Mouse (Mus musculus) embryo, embryonic 10.5 days (tissue): ENCODE measurements around the gene Plpp3.
"Not testable (repeated sequence)": the region's sequence is repeated elsewhere in the genome, so short reads cannot be mapped to it uniquely, and the experiment has no call there.

Experiments
- DNase-seq: peaks from one replicate; pipeline ENCODE4 v3.0.0-alpha.2; 2015; ENCODE audit warnings: low spot score

The Plpp3 gene

DNA sequence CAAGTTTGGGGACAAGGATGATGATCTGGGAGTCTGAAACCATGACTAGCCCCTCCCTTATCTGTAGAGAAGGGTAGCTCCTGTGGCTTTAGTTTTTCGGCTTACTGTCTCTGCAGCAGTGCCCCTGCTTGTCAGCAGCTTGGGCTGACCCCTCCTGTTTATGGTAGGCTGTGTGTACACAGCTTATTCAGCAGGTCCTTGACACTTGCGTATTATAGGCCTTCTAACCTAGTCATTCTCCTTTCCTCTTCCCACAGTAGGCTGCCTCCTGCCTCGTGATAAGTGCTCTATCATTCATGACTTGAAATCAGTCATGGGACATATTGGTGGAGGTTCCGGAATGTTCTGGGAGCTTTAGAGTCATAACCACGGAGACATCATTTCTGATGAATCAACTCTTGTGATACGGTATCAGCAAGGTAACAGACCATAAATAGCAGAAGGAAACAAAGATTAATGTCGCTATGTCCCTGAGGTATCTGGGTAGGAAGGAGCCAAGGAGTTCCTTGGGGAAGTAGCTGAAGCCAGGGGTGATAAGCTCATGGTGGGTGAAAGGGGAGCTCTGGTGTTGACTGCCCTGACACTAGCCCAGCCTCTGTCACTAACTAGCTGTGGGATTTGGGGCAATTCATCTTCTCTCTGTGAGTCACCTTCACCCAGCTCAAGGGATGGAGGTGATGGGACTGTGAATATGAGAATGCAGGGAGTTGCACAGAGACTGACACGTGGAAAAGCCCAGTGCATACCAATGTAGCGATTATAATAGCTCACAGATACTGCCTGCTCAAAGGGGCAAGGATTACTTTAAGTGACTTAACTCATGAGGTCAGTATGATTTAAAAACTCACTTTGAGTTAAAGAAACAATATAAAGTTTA lies 104.0 kb downstream of the Plpp3 start:
- no peak for DNase-seq

DNA sequence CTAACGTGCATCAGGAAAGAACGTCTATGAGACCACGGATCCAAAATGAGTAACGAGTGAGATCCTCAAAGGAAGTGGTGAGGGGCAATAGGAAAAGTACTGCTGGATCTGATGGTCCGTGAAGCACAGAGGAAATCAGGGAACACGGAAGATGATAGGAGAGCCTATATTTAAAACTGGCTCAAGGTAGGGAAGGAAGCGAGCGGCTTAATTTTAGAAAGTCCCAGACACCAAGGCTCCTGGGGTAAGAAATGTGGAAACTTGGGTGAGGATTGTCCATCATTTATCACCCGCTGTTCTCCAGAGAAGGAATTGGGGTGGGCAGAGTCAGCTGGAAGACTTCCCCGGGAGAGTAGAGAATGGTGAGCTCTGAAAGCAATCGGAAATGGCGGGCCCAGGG lies 105.2 kb downstream of the Plpp3 start:
- DNase-seq = no peak

DNA sequence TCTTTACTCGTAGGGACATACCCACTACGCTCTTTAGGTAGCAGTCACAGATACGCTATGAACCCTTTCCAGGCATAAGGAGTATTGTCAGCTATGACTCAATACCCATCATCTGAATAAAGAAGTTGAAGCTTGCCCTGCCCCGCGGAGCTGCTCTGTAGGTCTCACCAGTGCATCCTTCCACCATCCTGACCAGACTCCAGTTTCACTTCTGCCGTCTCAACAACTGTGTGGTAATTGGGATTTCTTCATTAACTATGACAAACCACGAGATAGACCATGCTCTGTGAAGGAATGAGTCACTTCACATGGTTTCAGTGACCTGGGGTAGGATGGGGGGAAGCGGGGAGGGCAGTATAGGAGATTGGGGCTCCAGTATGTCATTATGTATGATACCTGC lies 106.5 kb downstream of the Plpp3 start:
- no peak for DNase-seq

DNA sequence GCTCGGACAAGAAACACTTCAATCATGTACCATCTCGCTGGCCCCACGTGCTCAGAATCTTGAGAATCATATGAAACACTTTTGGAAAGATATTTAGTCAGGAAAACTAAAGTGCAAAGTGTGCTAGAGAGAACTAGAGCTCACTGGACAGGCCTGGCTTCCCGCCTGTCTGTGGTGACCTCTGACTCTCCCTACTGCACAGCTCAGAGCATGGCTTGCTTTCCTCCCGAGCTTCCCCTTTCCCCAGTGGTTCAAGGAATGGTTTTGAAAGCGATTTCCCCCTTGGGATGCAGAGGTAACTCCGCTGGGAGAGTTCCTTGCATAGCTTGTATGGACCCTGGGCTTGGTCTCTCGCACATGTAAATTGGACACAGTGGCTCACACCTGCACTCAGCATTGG lies 107.9 kb downstream of the Plpp3 start:
- no peak for DNase-seq

DNA sequence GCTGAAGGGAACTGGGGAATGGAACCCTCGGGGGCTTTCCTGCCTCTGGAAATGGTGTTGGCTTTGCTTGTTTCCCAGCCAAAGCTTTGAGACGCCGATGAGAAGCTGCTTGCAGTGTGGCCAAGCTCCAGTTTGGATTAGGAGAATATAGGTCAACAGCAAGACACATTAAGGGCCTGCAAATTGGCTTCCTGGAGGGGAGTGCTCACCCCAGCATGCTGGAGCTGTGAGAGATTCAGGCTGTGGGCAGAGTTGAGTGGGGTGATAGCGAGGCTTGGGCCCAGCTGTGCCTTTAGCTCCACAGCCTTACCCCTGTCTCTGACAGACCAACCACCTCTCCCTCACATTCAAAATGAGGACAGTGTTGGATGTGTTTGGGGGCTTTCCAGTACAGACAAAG lies 108.5 kb downstream of the Plpp3 start:
- DNase-seq = no peak

DNA sequence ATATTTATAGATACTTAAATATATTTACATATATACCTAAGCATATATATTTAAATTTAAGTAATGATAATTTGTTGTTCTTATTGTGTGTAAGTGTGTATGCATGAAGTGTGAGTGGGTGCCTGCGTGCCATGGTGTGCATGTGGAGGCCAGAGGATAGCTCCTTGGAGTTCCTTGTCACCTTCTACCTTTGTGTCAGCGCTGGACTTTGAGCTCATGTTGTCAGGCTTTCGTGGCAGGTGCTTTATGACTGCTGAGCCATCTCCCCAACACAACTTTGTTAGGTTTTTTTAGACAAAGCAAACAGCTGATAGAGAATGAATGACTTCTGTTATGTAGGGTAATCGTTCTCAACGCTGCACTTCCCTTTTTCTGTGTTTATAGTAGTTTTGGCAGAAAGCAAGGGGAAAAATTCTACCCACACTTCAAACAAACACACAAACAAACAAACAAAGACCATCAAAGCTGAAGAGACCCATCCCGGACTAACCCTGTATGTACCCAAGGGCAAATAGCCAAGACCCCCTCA lies 111.1 kb downstream of the Plpp3 start:
- DNase-seq = no peak

DNA sequence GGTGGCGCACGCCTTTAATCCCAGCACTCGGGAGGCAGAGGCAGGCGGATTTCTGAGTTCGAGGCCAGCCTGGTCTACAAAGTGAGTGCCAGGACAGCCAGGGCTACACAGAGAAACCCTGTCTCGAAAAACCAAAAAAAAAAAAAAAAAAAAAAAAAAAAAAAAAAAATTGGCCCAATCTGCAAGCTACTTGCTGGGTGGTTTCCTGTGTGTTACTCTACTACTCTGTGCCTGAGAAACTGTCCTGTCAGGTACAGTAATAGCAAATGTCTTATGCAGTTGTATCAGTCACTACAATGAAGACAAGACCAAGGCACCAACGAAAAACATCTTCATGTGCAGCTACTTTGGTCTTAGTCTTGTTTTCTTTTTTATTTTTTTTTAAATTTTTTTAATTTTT lies 112.3 kb downstream of the Plpp3 start:
- DNase-seq = not testable (repeated sequence)

DNA sequence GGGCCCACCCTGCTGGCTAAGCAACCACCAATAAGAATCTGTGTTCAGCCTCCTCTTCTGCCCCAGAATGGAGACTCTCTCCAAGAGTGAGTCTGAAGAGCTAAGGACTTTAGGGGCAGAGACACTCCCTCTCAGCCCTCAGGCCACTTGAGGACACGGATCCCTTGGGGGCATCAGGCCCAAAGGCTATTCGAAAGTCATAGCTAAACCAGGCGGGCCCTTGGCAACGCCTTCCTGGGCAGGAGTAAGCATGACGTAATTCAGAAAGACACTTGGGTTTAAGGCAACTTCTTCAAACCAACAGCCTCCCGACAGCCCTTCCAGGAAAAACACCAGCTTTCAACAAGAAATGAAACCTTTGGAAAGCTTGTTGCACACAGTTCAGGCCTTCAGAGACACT lies 114.0 kb downstream of the Plpp3 start:
- DNase-seq = no peak

DNA sequence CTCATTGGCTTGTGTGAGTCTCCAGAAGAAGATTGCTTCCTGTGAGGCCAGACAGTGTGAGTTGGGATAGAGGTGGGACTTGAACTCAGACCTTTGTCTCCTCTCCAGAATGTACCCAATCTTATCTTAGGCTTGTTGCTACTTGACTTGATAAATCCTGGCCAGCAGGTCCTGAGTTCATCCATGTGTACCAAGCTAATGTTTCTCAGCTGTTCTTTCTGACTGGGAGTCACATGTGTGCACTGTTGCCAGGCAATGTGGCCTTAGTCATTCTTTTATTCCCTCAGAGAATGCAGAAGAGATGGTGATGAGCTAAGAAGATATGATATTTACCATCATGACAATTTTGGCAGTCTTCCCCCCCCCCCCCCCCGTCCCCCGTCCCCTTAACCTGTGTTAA lies 115.9 kb downstream of the Plpp3 start:
- DNase-seq = no peak

DNA sequence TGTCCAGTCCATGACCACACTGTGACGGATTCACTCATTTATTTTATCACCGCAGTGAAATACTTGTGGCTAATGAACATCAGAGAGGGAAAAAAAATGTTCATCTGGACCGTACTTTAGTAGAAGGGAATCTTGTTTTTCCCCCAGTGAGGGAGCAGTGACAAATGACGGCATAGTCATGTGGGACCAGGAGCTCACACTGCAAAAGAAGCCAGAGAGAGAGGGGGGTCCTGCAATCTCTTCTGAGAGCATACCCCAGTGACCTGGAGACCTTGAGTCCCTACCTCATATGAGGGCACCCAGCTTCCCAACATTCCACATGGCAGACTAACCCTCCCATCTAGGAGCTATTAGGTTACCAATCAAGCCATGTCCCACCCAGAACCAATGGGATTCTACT lies 116.3 kb downstream of the Plpp3 start:
- DNase-seq = no peak

DNA sequence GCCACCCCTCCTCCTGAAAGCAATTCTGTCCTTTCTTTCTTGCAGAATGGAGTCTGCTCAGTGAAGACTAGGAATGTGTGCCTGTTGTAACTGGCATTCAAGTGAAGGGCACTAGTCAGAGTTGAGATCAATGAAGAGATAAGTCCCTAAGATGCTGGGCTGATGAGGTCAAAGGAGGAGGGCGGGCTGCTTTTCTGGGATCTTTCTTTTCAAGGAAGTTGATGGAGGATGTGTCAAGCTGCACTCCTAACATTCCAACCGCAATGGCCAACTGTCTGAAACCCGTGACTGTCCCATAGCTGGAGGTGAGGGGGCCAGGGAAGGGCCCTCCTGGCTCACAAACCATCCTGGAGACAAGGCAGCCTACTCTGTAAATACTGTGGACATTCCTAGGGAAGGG lies 118.5 kb downstream of the Plpp3 start:
- peak; percentile 35 for DNase-seq

DNA sequence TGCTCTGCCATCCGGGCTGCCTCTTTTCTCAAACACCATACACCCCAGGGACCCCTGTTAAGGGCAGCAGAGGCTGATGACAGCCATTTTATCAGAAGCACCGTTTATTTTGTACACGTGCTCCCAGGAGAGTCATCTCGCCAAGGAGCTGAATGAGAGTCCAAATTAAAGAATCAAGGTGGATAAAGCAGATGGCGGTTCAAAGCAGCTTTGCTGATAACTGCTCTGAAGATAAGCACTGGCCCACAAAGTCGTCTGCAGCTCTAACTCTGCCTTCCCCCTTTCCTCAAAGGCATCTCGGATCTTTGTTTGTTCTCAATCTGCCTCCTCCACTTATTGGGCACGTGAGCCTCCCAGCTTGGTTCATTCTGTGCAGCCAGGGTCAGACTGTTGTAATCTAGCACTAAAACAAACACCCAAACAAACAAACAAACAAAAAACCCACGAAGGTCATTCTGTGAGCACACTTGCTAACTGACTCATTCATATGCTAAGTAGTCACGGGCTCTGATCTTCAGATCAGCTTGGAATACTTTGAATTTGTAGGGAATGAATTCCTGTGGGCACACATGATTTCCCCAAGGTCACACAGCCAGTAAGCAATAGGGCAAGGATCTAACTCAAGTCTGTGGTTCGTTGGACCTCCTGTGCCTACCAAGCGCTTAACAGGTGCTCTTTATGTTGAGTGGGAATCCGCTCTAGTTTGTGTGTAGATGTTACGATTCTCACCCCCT lies 119.1 kb downstream of the Plpp3 start:
- no peak for DNase-seq

DNA sequence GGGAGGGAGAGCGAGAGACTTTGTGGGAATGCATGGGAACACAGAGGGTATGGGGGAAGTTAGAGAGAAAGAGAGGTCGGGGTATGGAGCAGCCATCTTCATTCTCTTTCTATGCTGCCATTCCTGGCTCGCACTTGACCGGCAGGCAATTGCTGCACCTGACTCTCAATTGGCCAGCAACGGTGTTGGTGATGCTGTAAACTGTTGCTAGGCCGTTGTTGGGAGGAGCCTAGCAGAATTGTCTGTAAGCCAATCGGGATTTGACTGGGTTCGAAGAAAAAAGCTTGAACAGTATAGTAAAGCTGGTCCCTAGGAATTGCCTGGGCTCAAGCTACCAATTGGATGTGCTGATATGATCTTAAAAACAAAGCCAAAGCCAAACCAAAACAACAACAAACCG lies 121.0 kb downstream of the Plpp3 start:
- no peak for DNase-seq

DNA sequence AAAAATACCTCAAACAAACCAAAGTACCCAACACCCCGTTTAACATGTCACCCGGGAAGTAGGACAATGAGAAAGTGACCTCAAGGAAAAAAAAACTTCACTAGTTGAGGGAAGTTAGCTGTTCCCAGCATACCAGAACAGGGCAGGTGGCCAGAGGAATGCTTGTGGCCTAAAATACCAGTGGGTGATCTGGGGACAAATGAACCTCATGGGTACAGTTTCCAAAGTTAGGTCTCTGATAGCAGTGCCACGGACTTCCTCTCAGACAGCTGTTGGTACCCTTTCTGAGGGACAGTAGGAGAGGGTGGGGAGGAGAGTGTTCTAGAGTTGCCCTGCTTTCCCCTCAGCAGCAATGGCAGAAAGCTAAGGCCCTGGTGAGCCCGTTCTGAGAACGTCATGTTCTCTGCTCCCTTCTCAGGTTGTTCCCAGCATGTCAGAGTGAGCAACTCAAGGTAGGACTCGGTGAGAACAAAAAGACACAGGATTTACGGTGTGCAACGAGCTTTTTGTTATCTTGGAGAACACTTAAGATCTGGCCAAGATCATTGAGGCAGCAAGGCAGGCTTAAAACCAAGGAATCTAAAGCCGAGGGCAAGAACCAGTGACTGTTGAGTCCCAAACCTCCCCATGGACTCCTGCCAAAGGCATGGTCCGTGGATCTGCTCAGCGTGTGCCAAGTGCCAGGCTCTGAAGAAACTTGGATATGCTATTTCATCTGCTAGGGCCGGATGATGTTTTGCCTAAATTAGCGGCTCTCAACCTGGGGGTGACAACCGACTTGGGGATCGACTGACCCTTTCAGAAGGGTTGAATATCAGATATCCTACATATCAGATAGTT lies 121.6 kb downstream of the Plpp3 start:
- DNase-seq = no peak

DNA sequence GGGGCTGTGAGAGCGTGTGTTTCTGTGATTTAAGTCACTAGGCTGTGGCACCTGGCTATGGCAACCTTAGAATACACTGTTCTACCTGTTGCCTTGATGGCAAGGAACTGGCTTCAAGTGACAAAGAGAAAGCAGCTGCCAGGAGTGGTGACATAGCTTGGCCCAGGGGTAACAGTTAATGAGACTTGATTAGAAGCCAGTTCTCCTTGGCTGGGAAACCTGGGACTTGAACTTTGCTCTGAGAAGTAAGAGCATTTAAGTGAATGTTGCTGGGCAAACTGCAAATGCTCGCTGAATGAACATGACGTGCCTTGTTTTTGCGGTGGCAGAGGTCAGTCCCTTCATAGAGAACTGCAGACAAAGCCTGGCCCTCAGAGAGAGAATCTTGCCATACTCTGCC lies 122.7 kb downstream of the Plpp3 start:
- DNase-seq = no peak

DNA sequence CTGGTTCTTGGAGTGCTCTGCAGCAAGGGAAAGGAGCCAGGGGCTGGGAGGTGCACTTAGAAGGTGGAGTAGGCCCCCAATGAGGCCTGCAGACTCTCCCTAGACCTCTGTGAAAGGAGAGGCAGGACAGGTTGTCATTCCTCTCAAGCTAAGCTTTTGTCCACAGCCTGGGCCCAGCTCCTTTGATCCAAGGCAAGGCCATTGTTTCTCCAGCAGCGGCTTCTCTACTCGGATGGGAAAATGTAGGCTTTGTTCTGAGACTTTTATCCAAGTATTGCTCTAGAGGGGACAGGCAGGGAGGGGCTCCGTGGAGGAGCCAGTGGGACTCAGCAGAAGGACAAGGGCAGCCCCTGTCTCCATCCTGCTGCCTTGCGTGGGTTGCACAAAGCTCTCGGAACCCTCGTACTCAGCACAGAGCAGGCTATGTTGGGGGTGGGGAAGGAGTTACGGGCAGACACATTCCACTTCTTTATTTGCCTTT lies 124.6 kb downstream of the Plpp3 start:
- DNase-seq = peak; percentile 63
